Mouse (Mus musculus) adrenal gland, postnatal 25 days (tissue): ENCODE results near the gene Cmpk2. TPM values are rescaled to one million over a fixed set of nuclear protein-coding genes. Genes with fewer than 3 reads are reported as not detected.
"Not testable (repeated sequence)": the region's sequence is repeated elsewhere in the genome, so short reads cannot be mapped to it uniquely, and the experiment has no call there.

ENCODE experiments used
- DNase-seq: peaks from one replicate; pipeline ENCODE4 v3.0.0; 2021; ENCODE audit warnings: mixed read lengths
- long read RNA-seq: library from polyadenylated mRNA; stranded (forward); transcript quantifications from one replicate; pipeline ENCODE4 v2.0.0, GENCODE M21; 2021
- total RNA-seq: library from RNA; stranded (reverse); gene quantifications from 2 replicates; pipeline ENCODE4 v1.2.3, GENCODE M21; 2021

The Cmpk2 gene
- total RNA-seq, result 24.0 and 24.6 TPM in 2 replicates
- long read RNA-seq, transcript Cmpk2-201 (5 exons, 3,200 nt), result major isoform, 14 of 17 reads
- long read RNA-seq, partial matches to known transcripts, result 2 of 17 reads
- long read RNA-seq, other reads (novel, unspliced or antisense), result 1 of 17 reads

DNA sequence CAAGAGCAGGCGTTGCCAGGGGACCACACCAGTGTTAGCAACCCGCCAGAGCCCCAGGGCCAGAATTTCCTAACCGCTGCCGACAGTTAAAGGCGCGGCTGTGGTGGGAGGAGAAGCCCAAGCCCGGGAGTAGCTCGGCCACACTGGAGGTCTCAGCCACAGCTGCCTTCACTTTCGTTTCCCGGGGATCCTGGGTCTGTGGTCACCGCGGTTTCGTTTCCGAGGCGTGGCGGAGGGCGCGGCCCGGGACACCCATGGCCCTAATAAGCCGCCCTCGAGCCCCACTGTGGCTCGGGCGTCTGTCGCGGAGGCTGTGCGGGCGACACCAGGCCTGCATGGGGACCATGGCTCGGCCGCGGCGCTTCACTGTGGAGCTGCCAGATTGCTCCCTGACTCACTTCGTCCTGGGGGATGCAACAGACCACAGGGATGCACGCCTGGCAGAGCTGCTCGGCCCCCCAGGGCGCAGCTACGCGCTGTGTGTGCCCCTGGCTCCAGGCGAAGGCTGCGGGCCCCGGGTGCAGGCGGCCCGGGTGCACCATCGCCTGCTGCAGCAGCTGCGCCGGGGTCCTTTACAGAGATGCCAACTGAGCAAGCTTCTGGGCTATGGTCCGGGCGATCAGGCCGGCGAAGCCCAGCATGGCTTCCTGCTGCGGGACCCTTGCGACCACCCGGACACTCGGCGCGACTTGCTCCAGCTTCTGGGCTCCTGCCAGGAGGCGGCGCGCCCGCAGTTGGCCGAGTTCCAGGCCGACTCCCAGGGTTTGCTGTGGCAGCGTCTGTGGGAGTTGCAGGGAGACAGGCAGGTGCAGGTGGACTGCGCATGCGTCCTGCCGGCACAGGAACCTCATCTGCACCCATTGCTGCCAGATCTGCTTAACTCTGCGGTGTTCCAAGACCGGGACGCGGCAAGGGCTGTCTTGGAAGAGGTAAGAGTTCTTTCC is at the start of gene Cmpk2:
TSS of gene Cmpk2 (plus strand) at position 107 of the 944 bp plus-strand sequence.
- peak; percentile 90 for DNase-seq

DNA sequence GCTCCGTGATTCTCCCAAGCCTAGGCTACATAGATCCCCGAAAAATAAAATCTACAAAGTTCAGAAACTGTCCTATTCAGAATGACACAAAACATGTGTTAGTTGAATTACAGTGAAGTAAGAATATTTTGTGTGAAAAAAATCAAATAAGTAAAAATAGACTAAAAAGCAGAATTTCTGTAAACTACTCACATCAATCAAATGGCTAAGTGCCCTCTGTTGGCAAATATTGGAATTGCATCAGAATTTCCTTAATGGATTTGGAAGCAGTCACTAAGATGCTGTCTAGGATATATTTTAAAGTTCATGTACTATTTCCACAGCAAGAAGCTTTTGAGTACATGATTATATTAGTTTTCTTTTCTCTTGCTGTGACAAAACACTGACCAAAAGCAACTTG is 44.2 kb upstream of the Cmpk2 start:
- DNase-seq, result no peak

DNA sequence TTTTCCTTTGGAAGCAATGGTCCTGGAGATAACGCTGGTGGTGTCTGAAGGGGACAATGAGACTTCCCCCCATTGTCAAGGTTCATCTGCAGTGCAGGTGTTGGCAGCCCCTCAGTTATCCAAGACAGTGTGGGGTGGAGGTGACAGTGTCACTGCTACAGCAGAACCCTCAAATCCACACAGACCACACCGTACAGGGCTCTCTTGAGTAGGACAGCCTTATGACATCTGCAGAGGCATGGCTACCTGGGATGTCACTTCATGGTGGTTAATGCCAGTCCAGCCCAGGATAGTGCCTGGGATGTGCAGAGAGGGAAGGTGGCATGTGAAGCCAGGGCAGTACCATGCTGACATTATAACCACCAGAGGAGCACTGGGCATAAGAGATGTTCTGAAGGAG is 40.2 kb upstream of the Cmpk2 start:
- DNase-seq, result not testable (repeated sequence)

DNA sequence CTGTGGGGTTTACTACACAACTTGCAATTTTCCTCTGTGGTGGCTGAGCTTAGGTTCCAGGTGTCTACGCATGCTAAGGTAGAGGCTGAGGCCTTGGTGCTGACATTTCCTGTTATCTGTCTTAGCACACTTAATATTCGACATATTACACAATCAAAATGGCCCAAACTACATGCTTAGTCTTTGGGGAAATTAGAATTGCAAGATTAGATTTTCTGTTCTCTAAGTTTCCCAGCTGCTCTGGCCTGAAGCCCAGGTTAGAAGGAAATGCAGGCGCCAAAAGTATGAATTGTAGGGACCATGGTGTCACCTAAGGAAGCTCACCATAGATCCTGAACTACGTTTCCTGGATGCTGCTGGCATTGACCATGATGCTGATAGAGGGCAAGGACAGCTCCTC is 32.7 kb upstream of the Cmpk2 start:
- DNase-seq, result no peak

DNA sequence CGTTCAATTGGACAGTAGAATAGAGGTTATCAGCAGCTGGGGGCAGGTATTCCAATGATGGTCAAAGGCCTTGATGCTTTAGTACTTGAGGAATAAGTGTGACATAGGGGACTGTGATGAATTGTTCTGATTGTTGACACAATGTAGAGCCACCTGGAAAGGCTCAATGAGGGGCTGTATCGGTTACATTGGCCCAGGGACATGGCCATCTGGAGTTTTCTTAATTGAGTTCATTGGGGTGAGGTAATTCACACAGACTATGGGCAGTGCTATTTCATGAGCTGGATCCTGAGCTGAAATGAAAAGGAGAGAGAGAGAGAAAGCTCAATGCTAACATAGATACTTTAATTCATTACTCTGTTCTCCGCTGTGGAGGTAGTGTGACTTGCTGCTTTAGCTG is 31.1 kb upstream of the Cmpk2 start:
- DNase-seq, result no peak

DNA sequence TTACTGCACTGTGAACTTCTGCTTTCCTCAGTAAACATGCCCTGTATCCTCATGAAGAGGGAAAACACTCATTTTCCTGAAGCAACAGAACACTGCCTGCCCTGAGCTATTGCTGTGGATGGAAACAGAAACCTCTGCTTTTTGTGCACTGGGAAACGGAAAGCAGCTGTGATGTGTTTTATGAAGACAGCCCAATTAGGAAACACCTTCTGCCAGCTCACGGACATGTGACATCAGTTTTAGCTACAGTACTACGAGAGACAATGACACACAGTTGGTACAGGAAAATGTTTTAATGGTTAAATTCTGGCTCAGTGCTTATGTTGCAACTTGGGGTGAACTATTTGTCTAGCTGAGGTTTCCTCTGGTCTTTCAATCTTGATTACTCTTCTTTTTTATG is 29.6 kb upstream of the Cmpk2 start:
- no peak for DNase-seq

DNA sequence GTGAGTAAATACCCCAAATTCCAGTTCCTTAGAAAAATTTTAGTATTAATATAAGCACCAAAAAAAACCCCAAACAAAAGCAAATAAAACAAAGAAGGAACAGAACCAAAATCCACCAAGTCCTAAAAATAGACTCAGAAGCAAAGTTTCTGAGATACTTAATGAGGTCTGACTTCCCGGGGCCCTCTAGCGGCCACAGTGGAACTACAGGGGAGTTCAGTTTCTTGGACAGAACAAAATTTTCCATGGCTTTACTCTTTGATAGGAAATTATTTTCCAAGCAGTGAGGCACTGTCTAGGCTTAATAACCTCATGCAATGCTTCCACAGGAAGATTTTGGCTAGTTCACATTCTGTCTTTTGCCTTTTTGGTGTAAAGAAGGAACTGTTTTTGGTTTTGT is 24.9 kb upstream of the Cmpk2 start:
- peak; percentile 84 for DNase-seq

DNA sequence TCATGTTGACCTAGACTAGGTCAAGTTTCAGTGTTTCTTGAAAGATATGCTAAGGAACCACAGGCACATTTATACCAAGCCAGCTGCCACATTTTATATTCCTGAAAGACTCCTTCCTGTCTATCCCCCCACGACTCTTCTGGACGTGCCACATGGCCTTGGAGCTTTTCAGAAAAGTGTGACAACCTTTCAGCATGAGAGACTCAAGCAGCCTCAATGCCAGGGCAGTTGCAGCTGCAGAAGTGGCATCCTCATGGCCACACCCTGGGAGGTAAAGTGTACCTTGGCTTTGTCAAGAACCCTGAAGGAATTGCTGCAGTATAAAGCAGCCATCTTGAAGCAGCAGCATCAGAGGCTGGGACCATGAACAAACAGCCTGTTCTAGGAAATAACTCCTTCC is 24.5 kb upstream of the Cmpk2 start:
- DNase-seq, result no peak

DNA sequence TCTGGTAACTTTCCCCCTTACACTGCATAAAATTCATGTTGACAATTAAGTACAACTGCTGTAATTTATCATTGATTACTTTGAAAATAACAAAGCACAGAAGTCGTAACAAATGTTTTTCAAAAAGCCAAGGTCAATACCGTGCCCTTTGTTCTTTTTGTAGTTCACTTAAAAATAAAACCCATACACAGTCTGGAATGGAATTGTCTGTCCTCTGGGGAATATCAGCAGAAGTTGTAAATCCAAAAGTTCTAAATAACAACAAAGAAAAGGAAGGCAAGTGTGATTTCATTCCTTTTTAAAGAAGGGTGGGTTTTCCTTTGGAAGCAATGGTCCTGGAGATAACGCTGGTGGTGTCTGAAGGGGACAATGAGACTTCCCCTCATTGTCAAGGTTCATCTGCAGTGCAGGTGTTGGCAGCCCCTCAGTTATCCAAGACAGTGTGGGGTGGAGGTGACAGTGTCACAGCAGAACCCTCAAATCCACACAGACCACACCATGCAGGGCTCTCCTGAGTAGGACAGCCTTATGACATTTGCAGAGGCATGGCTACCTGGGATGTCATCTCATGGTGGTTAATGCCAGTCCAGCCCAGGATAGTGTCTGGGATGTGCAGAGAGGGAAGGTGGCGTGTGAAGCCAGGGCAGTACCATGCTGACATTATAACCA is 22.5 kb upstream of the Cmpk2 start:
- no peak for DNase-seq

DNA sequence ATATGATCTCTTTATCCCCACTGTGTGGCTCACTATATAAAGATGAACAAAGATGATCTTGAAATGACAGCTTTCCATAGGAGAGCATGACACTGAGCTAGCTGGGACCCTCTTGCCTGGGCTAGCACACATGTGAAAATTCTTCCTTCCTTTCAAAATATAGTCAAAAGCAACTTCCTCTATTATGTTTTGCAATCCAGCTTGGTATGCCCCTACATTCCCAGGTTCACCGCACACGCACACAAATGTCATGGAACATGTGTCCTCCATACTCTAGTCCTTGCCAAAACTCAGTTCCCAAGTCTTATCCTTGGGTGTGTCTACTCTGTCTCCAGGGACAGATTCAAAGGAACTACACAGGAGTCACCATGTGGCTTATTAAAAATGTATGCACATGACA is 19.5 kb upstream of the Cmpk2 start:
- no peak for DNase-seq

DNA sequence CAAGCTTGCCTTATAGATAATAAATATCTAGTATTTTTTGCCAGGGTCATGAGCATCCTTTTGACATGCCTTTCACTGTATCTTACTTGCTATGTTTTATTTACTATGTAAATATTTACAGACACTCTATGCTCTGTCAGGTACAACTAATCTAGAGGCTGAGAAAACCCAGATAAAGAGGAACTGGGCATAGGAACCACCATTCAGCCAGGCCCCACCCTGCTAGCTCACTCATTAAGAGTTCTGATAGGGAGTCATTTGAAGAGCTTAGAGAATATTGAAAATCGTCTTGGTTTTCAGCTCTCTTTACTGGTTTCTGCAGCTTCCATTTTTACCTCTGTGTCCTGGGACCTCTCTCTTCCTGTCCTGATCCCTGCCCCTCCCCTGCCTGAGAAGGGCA is 17.9 kb upstream of the Cmpk2 start:
- no peak for DNase-seq

DNA sequence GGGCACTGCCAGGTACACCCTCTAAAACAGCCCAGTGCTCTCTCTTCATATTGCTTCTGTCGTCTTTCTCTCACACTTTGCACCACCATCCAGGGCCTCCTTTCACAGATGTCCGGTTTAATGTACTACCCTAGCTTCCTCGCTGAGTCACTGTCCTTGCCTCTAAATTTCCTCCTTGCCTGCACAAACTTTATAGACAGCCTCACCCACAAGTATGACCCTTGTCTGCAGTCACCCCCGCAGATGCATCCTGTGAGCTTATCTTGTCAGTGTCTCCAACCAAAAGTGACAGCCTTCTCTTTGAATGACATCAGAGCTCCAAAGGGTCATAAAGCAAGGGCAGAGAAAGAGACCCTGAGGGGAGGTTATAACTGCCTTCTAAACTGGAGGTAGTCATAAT is 16.1 kb upstream of the Cmpk2 start:
- no peak for DNase-seq

DNA sequence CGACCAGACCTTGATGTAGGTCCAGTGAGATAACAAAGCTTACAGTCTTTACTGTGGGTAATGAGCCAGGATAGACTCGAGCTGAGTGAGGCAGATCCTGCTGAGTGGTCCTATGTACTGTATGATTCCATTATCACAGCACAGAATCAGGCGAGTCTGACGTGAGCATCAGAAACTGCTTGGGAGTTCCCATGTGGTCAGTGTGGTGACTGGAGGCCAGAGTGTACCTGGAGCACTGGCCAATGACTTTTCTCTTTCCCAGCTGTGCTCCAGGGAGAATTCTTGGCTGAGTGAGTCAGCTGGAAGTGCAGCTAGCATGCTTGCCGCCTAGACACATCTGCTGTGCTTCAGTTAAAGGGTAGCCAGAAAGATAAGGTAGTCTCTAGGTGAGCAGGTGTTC is 14.3 kb upstream of the Cmpk2 start:
- no peak for DNase-seq

DNA sequence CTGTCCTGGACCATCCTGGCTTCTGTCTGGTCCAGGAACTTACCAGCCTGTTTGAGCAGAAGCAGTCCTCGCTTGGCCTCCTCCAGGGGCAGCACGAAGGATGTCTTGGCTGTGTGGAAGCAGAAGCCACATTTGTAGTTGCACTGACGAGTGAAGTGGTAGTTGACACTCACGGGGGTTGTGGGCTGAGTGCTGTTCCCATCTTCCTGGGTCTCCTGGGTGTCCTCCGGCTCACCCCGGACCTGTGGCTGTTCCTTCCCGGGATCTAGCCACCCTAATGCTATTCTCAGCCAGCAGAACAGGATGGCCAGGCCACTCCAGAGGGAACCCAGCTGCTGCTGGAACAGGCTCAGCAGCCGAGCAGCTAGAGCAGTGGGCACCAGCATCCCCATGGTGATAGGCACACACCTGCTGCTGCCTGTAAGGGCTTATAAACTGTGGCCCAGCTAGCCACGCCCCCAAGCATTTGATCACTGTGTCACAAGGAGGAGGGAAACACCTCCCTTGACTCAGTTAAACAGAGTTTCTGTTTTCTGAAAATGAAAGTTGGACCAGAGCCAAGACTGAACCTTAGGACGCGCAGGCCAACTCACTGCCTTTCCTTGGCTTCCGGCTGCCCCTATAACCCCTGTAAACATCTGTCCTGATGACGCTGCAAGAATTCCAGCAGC is 12.8 kb upstream of the Cmpk2 start, which contains the start of gene Rsad2:
TSS of gene Rsad2 (minus strand) at position 425 of the 671 bp plus-strand sequence.
- peak; percentile 66 for DNase-seq

DNA sequence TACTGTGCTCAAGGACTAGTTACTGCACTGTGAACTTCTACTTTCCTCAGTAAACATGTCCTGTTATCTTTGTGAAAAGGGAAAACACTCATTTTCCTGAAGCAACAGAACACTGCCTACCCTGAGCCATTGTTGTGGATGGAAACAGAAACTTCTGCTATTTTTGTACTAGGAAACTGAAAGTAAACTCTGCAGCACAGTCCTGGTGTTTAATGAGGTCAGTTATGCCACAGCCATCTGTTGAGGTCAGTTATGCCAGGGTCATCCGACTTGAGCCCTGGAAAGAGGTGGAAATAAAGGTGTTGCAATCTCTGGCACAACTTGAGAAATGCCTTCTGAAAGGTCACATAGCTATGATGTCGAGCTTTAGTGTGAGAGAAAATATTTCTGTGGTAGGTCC is 8.9 kb upstream of the Cmpk2 start:
- DNase-seq, result no peak

DNA sequence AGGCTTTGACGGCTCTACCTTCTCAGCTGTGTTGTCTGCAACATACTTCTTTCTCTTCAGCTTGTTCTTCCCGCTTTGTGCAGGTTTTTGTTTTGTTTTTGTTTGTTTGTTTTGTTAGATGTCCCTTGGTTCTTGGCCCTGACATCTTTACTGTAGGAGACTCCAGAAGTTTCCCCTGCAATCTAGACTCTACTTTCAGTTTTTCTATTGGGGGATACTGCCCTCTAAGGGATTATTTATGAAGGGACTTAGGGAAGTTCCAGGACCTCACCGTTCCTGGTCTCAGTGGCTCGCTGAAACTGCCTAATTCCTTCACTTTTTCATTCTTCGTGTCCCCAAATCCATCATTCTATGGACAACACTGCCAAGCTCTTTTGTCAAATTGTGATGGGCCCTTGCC is 3.4 kb upstream of the Cmpk2 start:
- no peak for DNase-seq

DNA sequence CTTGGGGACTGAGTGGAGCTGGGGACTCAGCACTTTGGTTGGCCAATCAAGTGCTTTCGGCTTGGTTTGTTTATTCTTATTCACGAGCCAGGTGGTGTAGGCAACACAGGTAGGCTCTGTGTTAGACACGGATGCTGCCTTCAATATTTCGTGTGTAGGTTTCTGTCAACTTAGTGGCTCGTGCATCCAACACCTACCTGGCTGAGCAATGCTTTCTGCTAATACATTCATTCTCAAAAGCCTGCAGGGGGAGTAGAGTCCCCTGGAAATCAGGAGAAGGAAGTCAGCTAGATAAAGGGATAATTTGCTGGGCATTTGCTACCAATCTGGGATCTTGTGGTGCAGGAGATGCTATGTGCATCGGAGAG is 1.0 kb downstream of the Cmpk2 start:
- DNase-seq, result no peak

DNA sequence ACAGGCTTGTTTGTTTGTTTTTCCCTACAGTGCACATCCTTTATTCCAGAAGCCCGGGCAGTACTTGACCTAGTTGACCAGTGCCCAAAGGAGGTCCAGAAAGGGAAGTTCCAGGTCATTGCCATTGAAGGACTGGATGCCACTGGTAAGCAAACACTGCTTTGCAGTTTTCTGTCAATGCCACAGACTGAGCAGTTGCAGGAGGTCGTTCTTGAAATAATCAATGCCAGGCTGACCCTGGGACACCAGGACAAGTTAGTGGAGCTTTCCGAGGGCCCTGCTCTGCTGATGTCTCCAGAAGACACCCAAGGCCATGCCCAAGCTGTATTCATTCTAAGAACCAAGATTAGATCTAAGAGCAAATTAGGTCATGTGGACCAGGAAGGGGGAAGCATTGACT is 2.4 kb downstream of the Cmpk2 start:
- no peak for DNase-seq

DNA sequence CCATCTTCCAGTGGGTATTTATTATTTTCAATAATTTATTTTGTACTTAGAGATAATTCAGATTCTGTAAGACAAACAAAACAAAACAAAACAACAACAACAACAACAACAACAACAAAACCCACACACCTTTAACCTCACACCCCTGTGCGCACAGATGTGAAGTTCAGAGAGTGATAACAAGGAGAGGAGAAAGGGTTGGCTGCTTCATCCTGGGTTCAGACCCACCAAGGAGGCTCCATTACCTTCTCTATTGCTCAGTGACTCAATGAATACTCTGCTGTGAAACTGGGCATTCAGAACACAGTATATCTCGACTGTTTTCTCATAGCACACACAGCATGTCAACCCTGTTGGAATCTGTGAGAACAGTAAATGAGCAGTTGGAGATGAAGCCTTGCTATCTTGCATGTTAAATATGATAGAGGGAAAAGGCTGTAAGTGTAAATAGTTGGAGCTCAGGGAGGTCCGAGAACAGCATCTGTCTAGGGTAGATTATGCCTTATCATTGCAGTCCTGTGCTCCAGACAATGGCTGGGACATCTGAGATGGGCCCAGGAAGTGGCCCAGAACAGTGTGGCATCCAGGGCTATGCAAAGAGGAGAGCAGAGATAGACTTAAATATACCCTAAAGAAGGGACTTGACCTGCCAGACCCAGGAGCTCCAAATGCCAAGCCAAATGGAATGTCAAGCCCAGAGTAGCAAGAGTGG is 3.9 kb downstream of the Cmpk2 start:
- DNase-seq, result no peak

DNA sequence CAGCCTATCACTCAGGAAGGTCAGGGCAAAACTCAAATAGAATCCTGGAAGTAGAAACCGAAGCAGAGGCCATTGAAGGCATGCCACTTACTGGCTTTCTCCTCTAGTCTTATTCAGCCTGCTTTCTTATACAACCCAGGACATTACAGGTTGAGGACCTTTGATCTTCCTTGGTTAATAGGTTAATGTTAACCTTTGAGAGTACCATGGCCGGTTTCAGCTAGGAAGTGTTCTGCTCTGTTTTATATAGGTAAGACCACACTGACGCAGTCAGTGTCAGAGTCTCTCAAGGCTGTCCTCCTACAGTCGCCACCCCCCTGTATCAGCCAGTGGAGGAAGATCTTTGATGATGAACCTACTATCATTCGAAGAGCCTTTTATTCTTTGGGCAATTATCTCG is 4.7 kb downstream of the Cmpk2 start:
- DNase-seq, result no peak

DNA sequence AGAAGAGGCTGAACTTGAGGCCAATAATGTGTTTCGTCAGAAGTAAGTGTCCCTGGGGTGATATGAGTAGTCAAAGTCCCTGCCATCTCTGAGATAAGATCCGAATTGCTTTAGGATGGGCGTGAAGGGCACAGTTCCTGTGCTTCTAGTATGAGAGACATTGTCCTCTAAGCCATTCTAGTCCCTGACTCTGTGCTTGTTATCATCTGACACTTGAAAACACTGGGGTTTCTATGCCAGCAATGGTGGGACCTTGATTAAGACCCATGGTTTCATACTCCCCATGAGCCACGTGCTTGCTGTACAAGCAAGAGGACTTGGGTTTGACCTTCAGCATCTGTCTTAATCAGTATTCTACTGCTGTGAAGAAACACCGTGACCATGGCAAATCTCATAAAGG is 8.2 kb downstream of the Cmpk2 start:
- DNase-seq, result no peak
